Mouse (Mus musculus): ENCODE measurements around the gene Mctp1.
"Not testable (repeated sequence)": the region's sequence is repeated elsewhere in the genome, so short reads cannot be mapped to it uniquely, and the experiment has no call there.

- not testable (repeated sequence) for TF ChIP-seq POLR2AphosphoS2 (IDR thresholded peaks at IDR 0.05; ENCODE audit: low read length); HCFC1 (IDR thresholded peaks at IDR 0.05; ENCODE audit: low read depth, low read length); POLR2A (IDR thresholded peaks at IDR 0.05; ENCODE audit: control insufficient read depth in 1 of 2, insufficient read depth in 1 of 2, low read depth in 1 of 2, low read length in 2 of 2, poor library complexity in 1 of 2); CTCF (IDR thresholded peaks at IDR 0.05 in 2 of 3, conservative IDR thresholded peaks at IDR 0.05 in 1 of 3; ENCODE audit: control insufficient read depth in 1 of 3, insufficient read depth in 1 of 3, low read depth in 2 of 3, low read length in 3 of 3, poor library complexity in 1 of 3, severe bottlenecking in 1 of 3); TAL1 (IDR thresholded peaks at IDR 0.05; ENCODE audit: low read length); USF2 (IDR thresholded peaks at IDR 0.05; ENCODE audit: borderline replicate concordance in 1 of 2, insufficient read depth in 1 of 2, low read depth in 1 of 2, low read length in 2 of 2); ZKSCAN1 (IDR thresholded peaks at IDR 0.05; ENCODE audit: low read depth, low read length); NRF1 (IDR thresholded peaks at IDR 0.05; ENCODE audit: insufficient read depth, low read depth, low read length, poor library complexity, severe bottlenecking); TBP (IDR thresholded peaks at IDR 0.05; ENCODE audit: low read depth, low read length); ZMIZ1 (IDR thresholded peaks at IDR 0.05; ENCODE audit: low read depth, low read length); MEF2A (IDR thresholded peaks at IDR 0.05; ENCODE audit: extremely low read depth, insufficient replicate concordance, low read depth, low read length, poor library complexity, severe bottlenecking); ZNF384 (IDR thresholded peaks at IDR 0.05; ENCODE audit: low read depth, low read length)
These were observed 206.4 kb downstream of the Mctp1 start for GRCm38 (mm10) chr13:76590709-76591108.
